Mouse (Mus musculus) limb, embryonic 12.5 days (tissue): ENCODE data around the gene Pbx1. TPM values are rescaled to one million over a fixed set of nuclear protein-coding genes. Genes with fewer than 3 reads are reported as not detected.
A peak's percentile ranks its signal among the peaks of the same experiment; 100 is the strongest.

Experiments used
- ATAC-seq: fragments of 200-750 bp; cut with Nextera tagmentation; 2 replicates; pipeline ENCODE4 v1.8.0; 2017; ENCODE audit warnings: low read depth, moderate TSS enrichment; ENCODE audit not compliant: insufficient number of reproducible peaks, insufficient read depth, low FRiP score, low TSS enrichment
- H3K27ac ChIP-seq: fragments of 300-500 bp; sonication (generic); 2 replicates; pipeline ENCODE4 v1.5.1; 2016; ENCODE audit warnings: mild to moderate bottlenecking, moderate library complexity
- H3K27me3 ChIP-seq: fragments of 300-500 bp; sonication (generic); 2 replicates; pipeline ENCODE4 v1.6.1; 2016; ENCODE audit warnings: mild to moderate bottlenecking, moderate library complexity
- H3K36me3 ChIP-seq: fragments of 300-500 bp; sonication (generic); 2 replicates; pipeline ENCODE4 v1.6.1; 2016; ENCODE audit warnings: mild to moderate bottlenecking, moderate library complexity
- H3K4me1 ChIP-seq: fragments of 300-500 bp; sonication (generic); replicated peaks from 2 replicates; pipeline ENCODE4 v1.6.1; 2016
- H3K4me2 ChIP-seq: fragments of 300-500 bp; sonication (generic); 2 replicates; pipeline ENCODE4 v1.6.1; 2016; ENCODE audit warnings: mild to moderate bottlenecking, moderate library complexity
- H3K4me3 ChIP-seq: fragments of 300-500 bp; sonication (generic); replicated peaks from 2 replicates; pipeline ENCODE4 v1.5.1; 2016; ENCODE audit warnings: mild to moderate bottlenecking
- H3K9ac ChIP-seq: fragments of 300-500 bp; sonication (generic); replicated peaks from 2 replicates; pipeline ENCODE4 v1.6.1; 2016; ENCODE audit warnings: mild to moderate bottlenecking, moderate library complexity
- H3K9me3 ChIP-seq: fragments of 300-500 bp; sonication (generic); 2 replicates; pipeline ENCODE4 v1.6.1; 2016; ENCODE audit warnings: mild to moderate bottlenecking, moderate library complexity
- WGBS: fragments of 180-500 bp; shearing (Covaris S2); methylation state at CpG from one replicate; pipeline ENCODE4 v1.1.7; 2016; 5-methylcytosine and 5-hydroxymethylcytosine counted together
- polyA plus RNA-seq: library from polyadenylated mRNA; unstranded; fragments of >200 nt; fragmentation: Nextera tagmentation; extraction: Ambion mirVana; gene quantifications from 2 replicates; pipeline ENCODE4 v1.2.1, GENCODE M21; 2016

The Pbx1 gene
- polyA plus RNA-seq, 1 experiment from 2014 or later = 32.9 TPM

DNA sequence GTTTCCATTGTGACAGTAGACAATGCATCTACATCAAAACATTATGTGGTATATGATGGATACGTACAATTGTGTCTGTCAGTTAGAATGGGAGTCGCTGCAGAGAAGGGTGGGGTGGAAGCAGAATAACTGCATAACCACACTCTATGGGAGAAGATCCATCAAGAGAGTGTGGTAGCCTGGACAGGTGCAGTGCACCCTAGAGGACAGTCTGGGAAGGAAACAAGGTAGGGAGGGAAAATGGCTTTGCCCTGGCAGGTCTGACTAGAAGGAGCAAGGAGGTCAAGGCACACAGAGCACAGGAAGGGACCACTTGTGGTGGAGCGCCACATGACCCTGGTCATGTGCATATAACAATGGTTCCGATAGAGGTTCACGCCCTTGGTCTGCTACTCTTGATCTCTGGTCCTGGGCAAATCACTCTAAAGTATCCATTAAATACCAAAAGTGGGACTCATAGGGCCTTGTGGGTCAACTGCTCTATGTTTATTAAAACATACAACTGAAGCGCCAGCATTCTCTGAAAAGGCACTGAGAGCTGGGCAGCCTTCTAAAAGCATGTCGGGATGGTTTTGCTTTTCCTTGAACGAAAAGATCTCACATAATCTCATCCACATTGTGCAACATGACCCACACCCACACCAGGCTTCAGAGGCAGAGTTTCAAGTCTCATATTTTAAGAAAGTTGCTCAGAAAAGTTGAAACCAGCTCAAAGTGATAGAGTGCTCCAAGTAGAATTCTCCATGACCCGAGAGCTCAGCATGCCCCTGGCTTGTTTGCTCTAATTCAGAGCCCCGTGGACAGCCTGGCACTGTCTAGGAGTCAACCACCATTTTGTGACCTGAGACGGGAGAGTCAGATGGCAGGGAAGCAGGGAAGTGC is 200.3 kb downstream of the Pbx1 start:
- H3K4me1 ChIP-seq = peaks cover 36% of the 10 kb centered on the region
- 89% methylated on average over 11 of the region's 11 CpGs for WGBS

DNA sequence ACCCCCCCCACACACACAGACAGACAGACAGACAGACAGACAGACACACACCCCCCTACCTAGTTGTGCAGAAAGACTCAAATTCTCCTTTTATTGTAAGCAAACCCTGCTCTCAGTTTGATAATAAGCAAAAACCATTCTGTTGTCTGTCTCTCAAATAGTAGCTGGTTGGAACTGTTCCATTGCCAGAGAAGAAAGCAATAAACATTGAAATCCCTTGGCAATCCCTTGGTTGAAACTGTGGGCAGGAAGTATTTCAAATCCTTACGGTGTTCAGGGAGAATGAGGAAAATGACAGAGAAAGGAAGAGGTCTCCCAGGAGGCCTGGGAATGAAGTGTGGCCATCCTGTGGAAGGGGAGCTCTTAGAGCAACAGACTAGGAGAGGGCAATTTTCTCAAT is 201.2 kb downstream of the Pbx1 start:
- ATAC-seq = no peak
- Histone ChIP-seq H3K4me2 (peak overlapping the region; percentile 23; the same call in 1 of the 2 replicates), H3K9ac (no peak overlapping the region), H3K4me1 (peaks cover 43% of the 10 kb centered on the region), H3K27me3 (no peaks in the 10 kb centered on the region), H3K4me3 (no peak overlapping the region), H3K27ac (peak overlapping the region; percentile 80), H3K36me3 (no peaks in the 10 kb centered on the region), H3K9me3 (no peaks in the 10 kb centered on the region)
- WGBS = 35% methylated on average over 1 of the region's 1 CpGs

More for the DNA sequence above, 200.3 kb downstream of the Pbx1 start:
- no peaks in the 10 kb centered on the region for H3K9me3 ChIP-seq
- H3K4me3 ChIP-seq = no peak overlapping the region
- H3K27me3 ChIP-seq = no peaks in the 10 kb centered on the region
- H3K36me3 ChIP-seq = no peaks in the 10 kb centered on the region
- no peak overlapping the region for H3K27ac ChIP-seq
- no peak for ATAC-seq
- no peak overlapping the region for H3K4me2 ChIP-seq
- H3K9ac ChIP-seq = no peak overlapping the region

DNA sequence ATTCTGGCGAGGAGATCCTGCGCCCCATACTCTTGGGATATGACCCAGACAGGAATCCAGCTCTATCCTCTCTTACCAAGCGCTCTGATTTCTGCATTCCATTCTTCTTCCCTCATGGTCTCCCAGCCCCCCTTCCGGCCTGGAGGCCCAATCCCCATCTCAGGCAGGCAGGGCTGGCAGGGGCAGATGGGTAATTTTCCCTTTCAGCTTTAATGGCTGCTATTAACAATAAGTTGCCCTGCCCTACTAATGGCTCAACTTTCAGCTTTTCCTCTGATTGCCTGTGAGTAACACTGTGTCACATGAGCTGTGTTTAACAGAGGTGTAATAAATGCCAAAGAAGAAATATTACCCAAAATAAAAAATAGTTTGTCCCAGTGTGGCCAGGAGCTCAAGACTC is 201.9 kb downstream of the Pbx1 start:
- peaks cover 43% of the 10 kb centered on the region for H3K4me1 ChIP-seq
- H3K9me3 ChIP-seq = no peaks in the 10 kb centered on the region
- H3K27me3 ChIP-seq = no peaks in the 10 kb centered on the region
- H3K9ac ChIP-seq = no peak overlapping the region
- 39% methylated on average over 4 of the region's 4 CpGs for WGBS
- peak; percentile 83 for ATAC-seq
- H3K36me3 ChIP-seq = no peaks in the 10 kb centered on the region
- H3K4me3 ChIP-seq = no peak overlapping the region
- peak overlapping the region; percentile 23 for H3K4me2 ChIP-seq
- H3K27ac ChIP-seq = peak overlapping the region; percentile 80

GRCm38 (mm10) chr1:168228756-168229526 is 203.1 kb downstream of the Pbx1 start:
- Histone ChIP-seq H3K9me3 (no peaks in the 10 kb centered on the region), H3K4me3 (no peak overlapping the region), H3K27ac (no peak overlapping the region), H3K36me3 (no peaks in the 10 kb centered on the region), H3K4me1 (peaks cover 43% of the 10 kb centered on the region), H3K4me2 (no peak overlapping the region), H3K27me3 (no peaks in the 10 kb centered on the region), H3K9ac (no peak overlapping the region)
- 56% methylated on average over 6 of the region's 6 CpGs for WGBS
- ATAC-seq = no peak

- ATAC-seq = no peak
- Histone ChIP-seq H3K4me3 (no peak overlapping the region), H3K4me2 (no peak overlapping the region), H3K9ac (no peak overlapping the region), H3K4me1 (peaks cover 47% of the 10 kb centered on the region), H3K27ac (no peak overlapping the region), H3K9me3 (no peaks in the 10 kb centered on the region), H3K36me3 (no peaks in the 10 kb centered on the region), H3K27me3 (no peaks in the 10 kb centered on the region; the same call in 1 of the 2 replicates)
- WGBS = 64% methylated on average over 6 of the region's 6 CpGs
Measured at GRCm38 (mm10) chr1:168226150-168226549, 205.9 kb downstream of the Pbx1 start.

GRCm38 (mm10) chr1:168225595-168226127 is 206.4 kb downstream of the Pbx1 start:
- no peak for ATAC-seq
- no peaks in the 10 kb centered on the region; the same call in 1 of the 2 replicates for H3K27me3 ChIP-seq
- H3K9me3 ChIP-seq = no peaks in the 10 kb centered on the region
- H3K4me1 ChIP-seq = peaks cover 47% of the 10 kb centered on the region
- H3K4me3 ChIP-seq = no peak overlapping the region
- no peak overlapping the region for H3K27ac ChIP-seq
- 88% methylated on average over 7 of the region's 7 CpGs for WGBS
- no peaks in the 10 kb centered on the region for H3K36me3 ChIP-seq
- H3K9ac ChIP-seq = no peak overlapping the region
- no peak overlapping the region for H3K4me2 ChIP-seq

GRCm38 (mm10) chr1:168224218-168224617 is 207.9 kb downstream of the Pbx1 start:
- Histone ChIP-seq H3K9me3 (no peaks in the 10 kb centered on the region), H3K27me3 (no peaks in the 10 kb centered on the region; the same call in 1 of the 2 replicates), H3K4me1 (peaks cover 43% of the 10 kb centered on the region), H3K4me2 (no peak overlapping the region), H3K36me3 (no peaks in the 10 kb centered on the region), H3K9ac (no peak overlapping the region), H3K4me3 (no peak overlapping the region), H3K27ac (no peak overlapping the region)
- no peak for ATAC-seq
- WGBS = 91% methylated on average over 5 of the region's 5 CpGs

DNA sequence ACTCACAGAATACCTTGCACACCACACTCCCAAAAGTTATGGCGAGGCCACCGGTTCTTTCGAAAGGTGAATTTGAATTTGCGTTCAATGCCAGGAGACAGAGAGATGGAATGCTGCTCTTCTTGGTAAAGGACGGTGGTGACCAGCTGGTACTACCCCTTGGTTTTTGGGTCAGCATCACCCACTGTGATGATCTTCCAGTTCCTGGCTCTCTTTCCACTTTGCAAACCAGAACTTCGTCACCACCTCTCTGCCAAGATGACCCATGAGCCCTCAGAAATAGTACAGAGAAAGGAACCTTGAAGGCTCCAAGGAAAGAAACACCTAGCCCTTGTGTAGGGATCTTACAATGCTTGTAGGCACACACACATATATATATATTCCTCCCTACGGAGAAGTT is 209.3 kb downstream of the Pbx1 start:
- 92% methylated on average over 7 of the region's 7 CpGs for WGBS
- no peak overlapping the region for H3K4me3 ChIP-seq
- peaks cover 48% of the 10 kb centered on the region for H3K4me1 ChIP-seq
- no peaks in the 10 kb centered on the region for H3K36me3 ChIP-seq
- no peaks in the 10 kb centered on the region; the same call in 1 of the 2 replicates for H3K27me3 ChIP-seq
- H3K4me2 ChIP-seq = no peak overlapping the region
- ATAC-seq = no peak
- no peak overlapping the region for H3K27ac ChIP-seq
- no peak overlapping the region for H3K9ac ChIP-seq
- no peaks in the 10 kb centered on the region for H3K9me3 ChIP-seq

- Histone ChIP-seq H3K27me3 (no peaks in the 10 kb centered on the region; the same call in 1 of the 2 replicates), H3K27ac (no peak overlapping the region), H3K9ac (no peak overlapping the region), H3K4me1 (peaks cover 54% of the 10 kb centered on the region), H3K9me3 (no peaks in the 10 kb centered on the region), H3K4me2 (no peak overlapping the region), H3K4me3 (no peak overlapping the region), H3K36me3 (no peaks in the 10 kb centered on the region)
- 64% methylated on average over 14 of the region's 14 CpGs for WGBS
- ATAC-seq = no peak
Measured at GRCm38 (mm10) chr1:168221071-168221521, 211.0 kb downstream of the Pbx1 start.

DNA sequence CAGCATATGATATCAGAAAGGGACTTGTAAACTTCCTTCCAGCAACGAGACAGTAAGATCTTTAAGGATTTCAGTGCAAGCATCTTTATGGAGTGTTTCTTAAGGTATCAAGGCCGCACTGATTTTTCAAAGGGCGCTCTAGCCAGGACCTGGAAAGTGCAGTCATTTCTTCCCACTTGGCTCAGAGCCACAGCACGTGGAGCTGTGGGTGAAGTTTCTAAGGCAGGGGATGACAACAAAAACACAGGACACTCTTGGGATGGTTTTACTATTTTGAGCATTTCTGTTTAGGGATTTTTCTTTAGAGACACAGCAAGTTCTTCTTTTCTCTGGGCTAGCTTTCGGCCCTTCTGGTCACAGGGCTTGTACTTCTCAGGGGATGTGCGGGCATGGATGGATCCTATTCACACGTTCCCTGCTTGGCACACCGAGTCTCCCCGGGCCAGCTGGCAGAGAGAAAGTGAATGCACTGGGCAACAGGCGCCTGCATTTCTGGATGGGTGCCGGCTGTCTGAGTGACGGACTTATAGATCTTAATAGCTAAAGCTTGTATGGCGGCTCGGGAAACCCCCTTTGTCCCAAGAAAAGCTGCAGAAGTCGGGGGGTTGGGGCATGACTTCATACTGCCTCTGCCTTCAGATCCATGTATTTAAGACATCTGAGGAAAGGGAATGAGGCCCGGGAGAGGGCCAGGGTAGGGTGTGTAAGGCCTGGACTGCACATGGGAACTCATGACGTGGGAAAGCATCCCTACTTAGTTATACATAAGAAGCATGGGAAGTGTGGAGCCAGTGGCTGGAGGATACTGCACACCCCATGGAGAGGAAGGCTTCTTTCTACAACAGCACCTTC is 215.9 kb downstream of the Pbx1 start:
- Histone ChIP-seq H3K4me2 (no peak overlapping the region), H3K9me3 (no peaks in the 10 kb centered on the region), H3K27me3 (peaks cover 9% of the 10 kb centered on the region; the same call in 1 of the 2 replicates), H3K4me1 (peaks cover 65% of the 10 kb centered on the region), H3K9ac (no peak overlapping the region), H3K36me3 (no peaks in the 10 kb centered on the region), H3K27ac (no peak overlapping the region), H3K4me3 (no peak overlapping the region)
- 78% methylated on average over 17 of the region's 17 CpGs for WGBS
- no peak for ATAC-seq
